Mouse (Mus musculus): ENCODE measurements at regions not wholly inside any gene's neighbourhood (a gene's known extent, or its start where the extent isn't known, plus 50 kb on each side); places are given as distances from the start of the nearest gene placed in this dataset.

DNA sequence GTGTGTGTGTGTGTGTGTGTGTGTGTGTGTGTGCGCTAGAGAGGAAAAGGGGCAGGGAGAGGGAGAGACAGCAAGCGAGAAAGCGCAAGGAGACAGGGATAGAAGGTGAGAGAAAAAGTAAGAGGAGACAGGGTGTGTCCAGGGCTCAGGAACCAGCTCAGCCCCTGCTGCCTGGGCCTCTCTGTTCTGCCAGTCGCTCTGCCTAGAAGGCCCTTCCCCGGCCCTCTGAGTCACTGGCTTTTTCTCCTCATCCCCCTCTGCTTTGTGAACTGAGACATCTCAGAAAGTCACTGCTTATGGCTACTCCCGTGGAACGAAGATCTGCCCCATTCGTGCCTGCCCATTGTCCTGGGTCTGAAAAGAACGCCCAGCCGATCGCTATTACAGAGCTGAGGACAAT lies 112.2 kb downstream of the Gm826 start:
- no peak for DNase-seq (ENCODE audit: low read depth, low spot score)
- Histone ChIP-seq H3K27ac (ENCODE audit: control insufficient read depth, low read depth, low read length) (no peak overlapping the region), H3K36me3 (ENCODE audit: control insufficient read depth in 1 of 2, insufficient read depth in 2 of 2, low read length in 2 of 2) (no peaks in the 10 kb centered on the region), H3K27me3 (ENCODE audit: control insufficient read depth in 1 of 2, insufficient read depth in 2 of 2, low read length in 2 of 2) (no peaks in the 10 kb centered on the region), H3K79me2 (ENCODE audit: control insufficient read depth, insufficient read depth, low read length, poor library complexity) (no peaks in the 10 kb centered on the region), H3K9me3 (replicated peaks; ENCODE audit: insufficient read depth, low read length) (no peaks in the 10 kb centered on the region), H3K4me3 (ENCODE audit: control insufficient read depth in 1 of 2, insufficient read depth in 1 of 2, low read depth in 2 of 2, low read length in 2 of 2) (no peak overlapping the region), H3K9ac (ENCODE audit: control insufficient read depth, low read depth, low read length, poor library complexity, severe bottlenecking) (no peak overlapping the region), H3K4me1 (ENCODE audit: control insufficient read depth in 1 of 2, insufficient read depth in 2 of 2, low read length in 2 of 2) (no peaks in the 10 kb centered on the region)
- TF ChIP-seq EP300 (IDR thresholded peaks at IDR 0.05; ENCODE audit: low read depth in 1 of 2, low read length in 2 of 2) (no peak), MAX (IDR thresholded peaks at IDR 0.05; ENCODE audit: low read length) (no peak), MYC (IDR thresholded peaks at IDR 0.05; ENCODE audit: low read depth, low read length) (no peak), GATA1 (IDR thresholded peaks at IDR 0.05; ENCODE audit: low read depth, low read length) (no peak), SIN3A (IDR thresholded peaks at IDR 0.05; ENCODE audit: low read length) (no peak), MEF2A (IDR thresholded peaks at IDR 0.05; ENCODE audit: extremely low read depth, insufficient replicate concordance, low read depth, low read length, poor library complexity, severe bottlenecking) (no peak), ZC3H11A (IDR thresholded peaks at IDR 0.05; ENCODE audit: low read depth, low read length) (no peak)

- Histone ChIP-seq H3K4me3 (ENCODE audit: control insufficient read depth in 1 of 2, insufficient read depth in 1 of 2, low read depth in 2 of 2, low read length in 2 of 2) (no peak overlapping the region), H3K4me1 (ENCODE audit: control insufficient read depth in 1 of 2, insufficient read depth in 2 of 2, low read length in 2 of 2) (no peaks in the 10 kb centered on the region), H3K79me2 (ENCODE audit: control insufficient read depth, insufficient read depth, low read length, poor library complexity) (no peaks in the 10 kb centered on the region), H3K36me3 (ENCODE audit: control insufficient read depth in 1 of 2, insufficient read depth in 2 of 2, low read length in 2 of 2) (no peaks in the 10 kb centered on the region), H3K27ac (ENCODE audit: control insufficient read depth, low read depth, low read length) (no peak overlapping the region), H3K9me3 (replicated peaks; ENCODE audit: insufficient read depth, low read length) (no peaks in the 10 kb centered on the region), H3K9ac (ENCODE audit: control insufficient read depth, low read depth, low read length, poor library complexity, severe bottlenecking) (no peak overlapping the region), H3K27me3 (ENCODE audit: control insufficient read depth in 1 of 2, insufficient read depth in 2 of 2, low read length in 2 of 2) (no peaks in the 10 kb centered on the region)
- no peak for TF ChIP-seq CHD1 (IDR thresholded peaks at IDR 0.05; ENCODE audit: low read depth, low read length)
- no peak for DNase-seq (ENCODE audit: low read depth, low spot score)
Observed at GRCm38 (mm10) chr2:160220562-160221021, 113.4 kb downstream of the Gm826 start.

DNA sequence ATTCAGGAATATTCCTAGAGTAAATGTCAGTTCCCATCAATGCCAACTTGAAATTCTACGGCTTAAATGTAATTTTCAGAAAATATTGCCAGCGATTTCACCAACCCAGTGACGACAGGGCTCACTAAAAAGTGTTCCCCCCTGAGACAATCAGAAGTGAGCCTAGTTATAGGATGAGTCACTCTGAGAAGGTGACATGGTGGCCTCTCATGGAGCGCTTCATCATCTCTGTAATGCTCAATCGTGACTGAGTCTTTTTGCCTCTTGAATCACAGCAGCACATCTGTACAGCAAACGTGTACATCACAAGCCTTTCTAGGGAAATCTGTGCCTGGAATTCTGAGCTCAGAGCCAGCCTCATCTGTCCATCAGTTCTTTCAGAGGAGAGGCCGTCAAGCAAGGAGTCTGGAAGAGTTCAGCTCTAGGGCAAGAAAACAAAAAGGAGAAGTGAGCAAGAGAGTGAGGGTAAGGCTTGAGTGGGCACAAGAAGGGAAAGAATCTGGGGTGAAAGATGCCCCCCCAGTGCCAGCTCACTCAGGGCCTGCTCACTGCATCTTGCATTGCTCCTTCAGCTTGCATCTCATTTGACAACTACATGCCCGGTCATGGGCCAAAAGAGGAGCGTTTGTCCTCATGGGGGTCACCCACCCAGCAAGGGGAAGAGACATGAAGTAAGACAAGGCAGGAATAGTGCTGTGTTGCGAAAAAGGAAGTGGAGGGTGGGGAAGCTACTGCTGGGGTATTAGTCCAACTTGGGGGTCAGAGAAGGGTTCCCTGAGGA lies 119.7 kb downstream of the Gm826 start:
- H3K4me1 ChIP-seq (ENCODE audit: control insufficient read depth in 1 of 2, insufficient read depth in 2 of 2, low read length in 2 of 2): no peaks in the 10 kb centered on the region
- no peak for DNase-seq (ENCODE audit: low read depth, low spot score)

More for the DNA sequence above, 119.7 kb downstream of the Gm826 start:
- Histone ChIP-seq H3K27me3 (ENCODE audit: control insufficient read depth in 1 of 2, insufficient read depth in 2 of 2, low read length in 2 of 2) (no peaks in the 10 kb centered on the region), H3K79me2 (ENCODE audit: control insufficient read depth, insufficient read depth, low read length, poor library complexity) (no peaks in the 10 kb centered on the region), H3K36me3 (ENCODE audit: control insufficient read depth in 1 of 2, insufficient read depth in 2 of 2, low read length in 2 of 2) (no peaks in the 10 kb centered on the region), H3K9me3 (replicated peaks; ENCODE audit: insufficient read depth, low read length) (no peaks in the 10 kb centered on the region), H3K9ac (ENCODE audit: control insufficient read depth, low read depth, low read length, poor library complexity, severe bottlenecking) (no peak overlapping the region), H3K4me3 (ENCODE audit: control insufficient read depth in 1 of 2, insufficient read depth in 1 of 2, low read depth in 2 of 2, low read length in 2 of 2) (no peak overlapping the region), H3K27ac (ENCODE audit: control insufficient read depth, low read depth, low read length) (no peak overlapping the region)
- no peak for TF ChIP-seq JUND (IDR thresholded peaks at IDR 0.05; ENCODE audit: low read depth, low read length)
- TF ChIP-seq MXI1 (IDR thresholded peaks at IDR 0.05; ENCODE audit: low read depth, low read length): no peak
- no peak for TF ChIP-seq CTCF (IDR thresholded peaks at IDR 0.05 in 2 of 3, conservative IDR thresholded peaks at IDR 0.05 in 1 of 3; ENCODE audit: control insufficient read depth in 1 of 3, insufficient read depth in 1 of 3, low read depth in 2 of 3, low read length in 3 of 3, poor library complexity in 1 of 3, severe bottlenecking in 1 of 3)
- no peak for TF ChIP-seq NELFE (IDR thresholded peaks at IDR 0.05; ENCODE audit: low read depth, low read length)
- no peak for TF ChIP-seq GATA1 (IDR thresholded peaks at IDR 0.05; ENCODE audit: low read depth, low read length)
- no peak for TF ChIP-seq MAZ (IDR thresholded peaks at IDR 0.05; ENCODE audit: low read depth, low read length)
- no peak for TF ChIP-seq POLR2A (IDR thresholded peaks at IDR 0.05; ENCODE audit: control insufficient read depth in 1 of 2, insufficient read depth in 1 of 2, low read depth in 1 of 2, low read length in 2 of 2, poor library complexity in 1 of 2)
- TF ChIP-seq MYB (IDR thresholded peaks at IDR 0.05; ENCODE audit: low read depth, low read length): no peak
- TF ChIP-seq MAFK (IDR thresholded peaks at IDR 0.05; ENCODE audit: borderline replicate concordance, low read depth, low read length): no peak
- TF ChIP-seq MYC (IDR thresholded peaks at IDR 0.05; ENCODE audit: low read depth, low read length): no peak

Measured in MEL (cell line).